29 mouse cellular contexts compared by ENCODE assay signal in the genomic region with DNA sequence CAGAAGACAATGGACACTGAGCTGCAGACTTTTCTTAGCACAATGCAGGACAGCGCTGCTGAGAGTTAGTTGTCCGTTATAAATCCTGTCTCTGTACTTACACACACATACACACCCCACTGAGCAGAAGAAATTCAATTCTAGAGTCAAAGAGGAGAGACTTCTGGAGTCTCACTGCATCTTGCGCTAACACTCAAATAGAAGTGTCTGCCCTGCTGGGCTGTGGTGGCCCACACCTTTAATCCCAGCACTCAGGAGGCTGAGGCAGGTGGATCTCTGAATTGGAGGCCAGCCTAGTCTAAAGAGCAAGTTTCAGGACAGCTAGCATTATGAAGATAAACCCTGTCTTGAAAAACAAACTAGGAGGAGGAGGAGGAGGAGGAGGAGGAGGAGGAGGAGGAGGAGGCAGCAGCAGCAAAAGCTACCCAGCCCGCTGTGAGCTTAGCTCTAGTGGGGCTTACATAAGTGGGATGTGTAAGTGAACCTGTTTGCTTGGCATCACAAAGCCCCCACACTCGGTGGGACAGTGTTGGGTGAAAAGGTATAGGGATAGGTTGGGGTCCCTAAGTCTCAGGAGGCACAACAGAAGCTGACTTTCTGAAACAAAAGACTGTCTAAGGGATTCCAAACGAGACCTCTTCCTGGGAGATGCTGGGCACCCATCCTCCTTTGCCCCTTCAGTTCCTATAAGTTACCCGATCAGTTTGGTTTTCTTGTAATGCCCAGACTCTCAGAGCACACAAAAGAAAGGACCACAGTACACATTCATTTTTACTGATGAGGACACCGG. TPM values are rescaled to one million over a fixed set of nuclear protein-coding genes. Genes with fewer than 3 reads are reported as not detected.
DNase-seq lines count a peak whose midpoint lies in the region; ATAC-seq lines count a peak whose summit lies in the region.
"Had no signal": no experiment of that assay in that cellular context is flagged by ENCODE, and none has a peak within 500 bp of the region (broad histone marks: within the 10 kb centered on the region; RNA-seq: fewer than 3 reads in every experiment).

No protein-coding gene starts in this region.

- H3K27ac ChIP-seq in forebrain, embryonic 10.5 days = peak overlapping the region; percentile 65
- H3K27ac ChIP-seq in forebrain, embryonic 15.5 days (replicated peaks) = no peak overlapping the region
- H3K27ac ChIP-seq in midbrain, embryonic 11.5 days (ENCODE audit: low read depth, low read length) = no peak overlapping the region
- H3K27ac ChIP-seq in midbrain, embryonic 10.5 days (replicated peaks) = no peak overlapping the region
- H3K27ac ChIP-seq: embryonic facial prominence, embryonic 12.5 days; embryonic facial prominence, embryonic 15.5 days; heart, adult 2 months; heart, embryonic 10.5 days; heart, embryonic 13.5 days; hindbrain, embryonic 14.5 days; hindbrain, postnatal 0 days had no signal

- H3K9me3 ChIP-seq in forebrain, embryonic 10.5 days = no peaks in the 10 kb centered on the region
- H3K9me3 ChIP-seq in forebrain, embryonic 15.5 days = no peaks in the 10 kb centered on the region
- H3K9me3 ChIP-seq in midbrain, embryonic 11.5 days (ENCODE audit: control insufficient read depth, low read length) = no peaks in the 10 kb centered on the region
- H3K9me3 ChIP-seq in midbrain, embryonic 10.5 days (replicated peaks) = peaks cover 4% of the 10 kb centered on the region; the same call in 1 of the 2 replicates
- H3K9me3 ChIP-seq: embryonic facial prominence, embryonic 12.5 days; embryonic facial prominence, embryonic 15.5 days; heart, embryonic 10.5 days; heart, embryonic 13.5 days had no signal

- H3K27me3 ChIP-seq in forebrain, embryonic 10.5 days (ENCODE audit: poor library complexity, severe bottlenecking) = peaks cover 100% of the 10 kb centered on the region
- peaks cover 9% of the 10 kb centered on the region; the same call in 1 of the 2 replicates for H3K27me3 ChIP-seq in forebrain, embryonic 15.5 days
- H3K27me3 ChIP-seq in midbrain, embryonic 11.5 days (ENCODE audit: control insufficient read depth, insufficient read depth, low read length) = peaks cover 88% of the 10 kb centered on the region
- peaks cover 100% of the 10 kb centered on the region for H3K27me3 ChIP-seq in midbrain, embryonic 10.5 days (ENCODE audit: low read depth, poor library complexity, severe bottlenecking)

- no peak for ATAC-seq in forebrain, embryonic 15.5 days (replicated peaks)
- ATAC-seq in midbrain, embryonic 11.5 days (ENCODE audit: low FRiP score) = no peak
- ATAC-seq: hindbrain, postnatal 0 days; inflammation-experienced regulatory T-cells, adult 6 months; intestine, embryonic 16.5 days had no signal

- H3K4me3 ChIP-seq in forebrain, embryonic 10.5 days = peak overlapping the region; percentile 79; the same call in 1 of the 2 replicates
- H3K4me3 ChIP-seq in forebrain, embryonic 15.5 days = no peak overlapping the region
- H3K4me3 ChIP-seq in midbrain, embryonic 11.5 days (ENCODE audit: low read depth, low read length) = no peak overlapping the region
- no peak overlapping the region for H3K4me3 ChIP-seq in midbrain, embryonic 10.5 days
- H3K4me3 ChIP-seq: embryonic facial prominence, embryonic 12.5 days; embryonic facial prominence, embryonic 15.5 days; heart, adult 2 months; heart, embryonic 10.5 days; heart, embryonic 13.5 days had no signal

- H3K4me1 ChIP-seq in forebrain, embryonic 10.5 days = peaks cover 97% of the 10 kb centered on the region
- H3K4me1 ChIP-seq in forebrain, embryonic 15.5 days = peaks cover 68% of the 10 kb centered on the region
- peaks cover 52% of the 10 kb centered on the region for H3K4me1 ChIP-seq in midbrain, embryonic 11.5 days (ENCODE audit: control insufficient read depth, insufficient read depth, low read length)
- H3K4me1 ChIP-seq in midbrain, embryonic 10.5 days = peaks cover 87% of the 10 kb centered on the region

- no peak overlapping the region for H3K4me2 ChIP-seq in forebrain, embryonic 15.5 days (replicated peaks)
- no peak overlapping the region for H3K4me2 ChIP-seq in midbrain, embryonic 11.5 days
- H3K4me2 ChIP-seq: embryonic facial prominence, embryonic 12.5 days; embryonic facial prominence, embryonic 15.5 days; heart, embryonic 13.5 days; hindbrain, embryonic 14.5 days had no signal

- peaks cover 18% of the 10 kb centered on the region for H3K36me3 ChIP-seq in forebrain, embryonic 10.5 days (replicated peaks)
- no peaks in the 10 kb centered on the region for H3K36me3 ChIP-seq in forebrain, embryonic 15.5 days
- H3K36me3 ChIP-seq in midbrain, embryonic 11.5 days (ENCODE audit: control insufficient read depth, insufficient read depth, low read length) = no peaks in the 10 kb centered on the region
- peaks cover 3% of the 10 kb centered on the region; the same call in 1 of the 2 replicates for H3K36me3 ChIP-seq in midbrain, embryonic 10.5 days
- H3K36me3 ChIP-seq: embryonic facial prominence, embryonic 12.5 days; embryonic facial prominence, embryonic 15.5 days; G1E; heart, embryonic 10.5 days; heart, embryonic 13.5 days had no signal

- 10% methylated on average over 8 of the region's 8 CpGs for WGBS in forebrain, embryonic 10.5 days
- 30% methylated on average over 8 of the region's 8 CpGs for WGBS in forebrain, embryonic 15.5 days
- WGBS in midbrain, embryonic 11.5 days = 6% methylated on average over 8 of the region's 8 CpGs
- WGBS in midbrain, embryonic 10.5 days = 3% methylated on average over 8 of the region's 8 CpGs

- DNase-seq in forebrain, embryonic 10.5 days (ENCODE audit: extremely low spot score, low spot score) = no peak
- peak; percentile 92 for DNase-seq in midbrain, embryonic 11.5 days (ENCODE audit: low spot score, missing footprints)
- DNase-seq in midbrain, embryonic 10.5 days (ENCODE audit: low spot score) = no peak
- peak; percentile 10 for DNase-seq in retina, postnatal 1 day
- no peak for DNase-seq in retina, embryonic 14.5 days (ENCODE audit: low spot score)
- DNase-seq in adipocyte (ENCODE audit: low spot score) = no peak
- DNase-seq: adrenal gland, adult 8-10 months; adrenal gland, postnatal 25 days; B cell, adult 2 months; cerebellum, adult 11-12 months; cerebellum, adult 8-10 months; cerebellum, postnatal 10 days; cerebellum, postnatal 36 days; gastrocnemius, postnatal 10 days; gastrocnemius, postnatal 36 days; heart, adult 2 months; heart, postnatal 14 days; heart, postnatal 4 days had no signal

- no peak overlapping the region for H3K9ac ChIP-seq in forebrain, embryonic 15.5 days (replicated peaks)
- no peak overlapping the region for H3K9ac ChIP-seq in midbrain, embryonic 11.5 days (ENCODE audit: low read length)
- H3K9ac ChIP-seq: embryonic facial prominence, embryonic 12.5 days; embryonic facial prominence, embryonic 15.5 days; heart, embryonic 13.5 days; hindbrain, embryonic 14.5 days had no signal

RNA-seq across cellular contexts. Expression of gene Ostm1, which starts 4.5 kb away (rescaled TPM):
- polyA plus RNA-seq in forebrain, embryonic 10.5 days (2016; fragmentation: Nextera tagmentation; extraction: Ambion mirVana) = 44.2 and 44.7 TPM in 2 replicates
- polyA plus RNA-seq in forebrain, embryonic 15.5 days (2015; fragmentation: Nextera tagmentation; extraction: Ambion mirVana) = 50.8 and 51.5 TPM in 2 replicates
- polyA plus RNA-seq in midbrain, embryonic 11.5 days (2014; fragmentation: Nextera tagmentation; extraction: Ambion mirVana) = 28.5 and 29.2 TPM in 2 replicates
- 22.8 and 26.7 TPM in 2 replicates for polyA plus RNA-seq in midbrain, embryonic 10.5 days (2016; fragmentation: Nextera tagmentation; extraction: Ambion mirVana)

RNA-seq across cellular contexts. Expression of gene Nr2e1, which starts 4.7 kb away (rescaled TPM):
- 80.9 and 87.7 TPM in 2 replicates for polyA plus RNA-seq in forebrain, embryonic 10.5 days (2016; fragmentation: Nextera tagmentation; extraction: Ambion mirVana)
- polyA plus RNA-seq in forebrain, embryonic 15.5 days (2015; fragmentation: Nextera tagmentation; extraction: Ambion mirVana) = 35.4 and 40.5 TPM in 2 replicates
- 32.2 and 32.6 TPM in 2 replicates for polyA plus RNA-seq in midbrain, embryonic 11.5 days (2014; fragmentation: Nextera tagmentation; extraction: Ambion mirVana)
- polyA plus RNA-seq in midbrain, embryonic 10.5 days (2016; fragmentation: Nextera tagmentation; extraction: Ambion mirVana) = 25.3 and 26.3 TPM in 2 replicates
- polyA plus RNA-seq: G1E; heart, adult 2 months; heart, embryonic 10.5 days; heart, embryonic 13.5 days; heart, embryonic 16.5 days; hindbrain, embryonic 14.5 days; hindbrain, postnatal 0 days; inflammation-experienced regulatory T-cells, adult 6 months; intestine, embryonic 16.5 days had no signal

Comparison
In these comparisons a context has a peak if more than half of its experiments do, and no peak if none do; other contexts are left out.
1. DNase-seq: peak in midbrain, embryonic 11.5 days (single experiment) and retina, postnatal 1 day (single experiment); none in forebrain, embryonic 10.5 days (single experiment), midbrain, embryonic 10.5 days (single experiment), retina, embryonic 14.5 days (single experiment) and adipocyte (single experiment).